Mouse (Mus musculus) heart, postnatal 0 days (tissue): Measurements from ENCODE around the gene Cd9.

ENCODE experiments used
- CTCF ChIP-seq: IDR thresholded peaks from 2 replicates; pipeline ENCODE4 v1.5.1; 2016; ENCODE audit warnings: antibody characterized with exemption, control low read depth, low read depth
- EP300 ChIP-seq: IDR thresholded peaks from 2 replicates; pipeline ENCODE4 v1.6.1; 2016; ENCODE audit warnings: antibody characterized with exemption, low read depth

DNA sequence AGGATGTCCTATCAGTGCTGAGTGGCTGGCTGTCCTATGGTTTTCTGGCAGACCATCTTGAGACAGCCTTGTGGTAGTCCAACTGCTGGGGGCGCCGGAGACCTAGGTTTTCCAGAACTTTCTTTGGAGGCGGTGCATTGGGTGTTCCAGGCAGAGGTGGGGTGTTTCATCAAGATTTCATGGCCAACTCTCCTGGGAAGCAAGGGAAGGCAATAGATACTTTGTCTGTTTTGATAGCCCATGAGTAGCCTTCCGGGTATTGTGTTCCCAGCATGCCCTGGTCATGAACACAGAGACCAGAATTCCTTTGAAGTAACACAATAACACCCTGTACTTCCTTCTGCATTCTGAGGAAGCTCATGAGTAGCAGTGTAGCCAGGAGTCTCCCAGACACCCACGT lies 34.9 kb upstream of the Cd9 start:
- TF ChIP-seq CTCF (peak; percentile 22; the same call in 1 of the 2 replicates), EP300 (peak; percentile 77; the same call in 1 of the 2 replicates)
